10 mouse cellular contexts compared by ENCODE assay signal in genomic region chrX:20549532-20549931, GRCm38 (mm10). TPM values are rescaled to one million over a fixed set of nuclear protein-coding genes. Genes with fewer than 3 reads are reported as not detected.
DNase-seq lines count a peak whose midpoint lies in the region; ATAC-seq lines count a peak whose summit lies in the region.
"Had no signal": no experiment of that assay in that cellular context is flagged by ENCODE, and none has a peak within 500 bp of the region (broad histone marks: within the 10 kb centered on the region; RNA-seq: fewer than 3 reads in every experiment).

TSS of gene Rgn (plus strand) at chrX:20549787.

- no peaks in the 10 kb centered on the region for H3K36me3 ChIP-seq in kidney, embryonic 14.5 days (ENCODE audit: control insufficient read depth, insufficient read depth, low read length)
- H3K36me3 ChIP-seq in forebrain, embryonic 14.5 days (ENCODE audit: control insufficient read depth, insufficient read depth, low read length) = no peaks in the 10 kb centered on the region
- H3K36me3 ChIP-seq in limb, embryonic 11.5 days (ENCODE audit: control insufficient read depth, insufficient read depth, low read length) = no peaks in the 10 kb centered on the region
- H3K36me3 ChIP-seq in midbrain, embryonic 16.5 days (ENCODE audit: control insufficient read depth, insufficient read depth, low read length) = no peaks in the 10 kb centered on the region

- H3K4me2 ChIP-seq in kidney, embryonic 14.5 days (replicated peaks; ENCODE audit: low read depth, low read length) = peak within 1 kb of the TSS; percentile 41
- peak within 1 kb of the TSS; percentile 56 for H3K4me2 ChIP-seq in forebrain, embryonic 14.5 days (ENCODE audit: low read length)
- peak within 1 kb of the TSS; percentile 41; the same call in 1 of the 2 replicates for H3K4me2 ChIP-seq in limb, embryonic 11.5 days (ENCODE audit: low read depth, severe bottlenecking)
- H3K4me2 ChIP-seq in midbrain, embryonic 16.5 days (ENCODE audit: low read length) = peak within 1 kb of the TSS; percentile 65

- 60% methylated on average over 3 of the region's 3 CpGs for WGBS in kidney, embryonic 14.5 days
- WGBS in forebrain, embryonic 14.5 days = 82% methylated on average over 3 of the region's 3 CpGs
- 52% methylated on average over 3 of the region's 3 CpGs for WGBS in limb, embryonic 11.5 days
- 86% methylated on average over 2 of the region's 3 CpGs for WGBS in midbrain, embryonic 16.5 days

- H3K27ac ChIP-seq in kidney, embryonic 14.5 days (ENCODE audit: low read depth, low read length) = no peak within 1 kb of the TSS; the same call in 1 of the 2 replicates
- no peak within 1 kb of the TSS for H3K27ac ChIP-seq in forebrain, embryonic 14.5 days (ENCODE audit: low read depth, low read length)
- no peak within 1 kb of the TSS for H3K27ac ChIP-seq in limb, embryonic 11.5 days (replicated peaks; ENCODE audit: low read depth, low read length)
- no peak within 1 kb of the TSS for H3K27ac ChIP-seq in midbrain, embryonic 16.5 days (ENCODE audit: low read length)

- no peak within 1 kb of the TSS; the same call in 1 of the 2 replicates for H3K4me3 ChIP-seq in kidney, embryonic 14.5 days (ENCODE audit: low read length)
- peak within 1 kb of the TSS; percentile 26; the same call in 1 of the 2 replicates for H3K4me3 ChIP-seq in forebrain, embryonic 14.5 days (ENCODE audit: low read depth, low read length)
- H3K4me3 ChIP-seq in limb, embryonic 11.5 days (ENCODE audit: low read depth, low read length) = no peak within 1 kb of the TSS
- H3K4me3 ChIP-seq in midbrain, embryonic 16.5 days (ENCODE audit: low read depth, low read length) = peak within 1 kb of the TSS; percentile 39

- no peaks in the 10 kb centered on the region for H3K4me1 ChIP-seq in kidney, embryonic 14.5 days (ENCODE audit: control insufficient read depth, insufficient read depth, low read length)
- no peaks in the 10 kb centered on the region for H3K4me1 ChIP-seq in forebrain, embryonic 14.5 days (ENCODE audit: control insufficient read depth, insufficient read depth, low read length)
- H3K4me1 ChIP-seq in limb, embryonic 11.5 days (ENCODE audit: control insufficient read depth, insufficient read depth, low read length) = no peaks in the 10 kb centered on the region
- H3K4me1 ChIP-seq in midbrain, embryonic 16.5 days (ENCODE audit: control insufficient read depth, insufficient read depth, low read length) = no peaks in the 10 kb centered on the region; the same call in 1 of the 2 replicates

- H3K9ac ChIP-seq in kidney, embryonic 14.5 days (ENCODE audit: low read depth, low read length) = peak within 1 kb of the TSS; percentile 53; the same call in 1 of the 2 replicates
- H3K9ac ChIP-seq in forebrain, embryonic 14.5 days (ENCODE audit: low read length) = no peak within 1 kb of the TSS
- H3K9ac ChIP-seq in limb, embryonic 11.5 days (ENCODE audit: low read length) = no peak within 1 kb of the TSS
- H3K9ac ChIP-seq in midbrain, embryonic 16.5 days (ENCODE audit: low read depth, low read length) = no peak within 1 kb of the TSS

- no peaks in the 10 kb centered on the region for H3K9me3 ChIP-seq in kidney, embryonic 14.5 days (ENCODE audit: control insufficient read depth, low read length)
- no peaks in the 10 kb centered on the region for H3K9me3 ChIP-seq in forebrain, embryonic 14.5 days (replicated peaks; ENCODE audit: control insufficient read depth, low read length)
- H3K9me3 ChIP-seq in limb, embryonic 11.5 days (ENCODE audit: control insufficient read depth, low read length) = no peaks in the 10 kb centered on the region
- no peaks in the 10 kb centered on the region for H3K9me3 ChIP-seq in midbrain, embryonic 16.5 days (replicated peaks; ENCODE audit: control insufficient read depth, low read length, poor library complexity, severe bottlenecking)
- H3K9me3 ChIP-seq: megakaryocyte, embryonic 14.5 days had no signal

- no peak for DNase-seq in kidney, adult 9 months
- DNase-seq in forebrain, embryonic 14.5 days (ENCODE audit: low spot score) = no peak
- no peak for DNase-seq in limb, embryonic 11.5 days (ENCODE audit: low spot score)
- no peak for DNase-seq in right cerebral cortex, postnatal 36 days (ENCODE audit: low spot score in 2 of 2)
- DNase-seq in left cerebral cortex, postnatal 14 days (ENCODE audit: low spot score in 2 of 2) = no peak
- DNase-seq in left cerebral cortex, postnatal 36 days (ENCODE audit: low spot score in 2 of 2) = no peak
- DNase-seq: adrenal gland, adult 2 months had no signal

- ATAC-seq in kidney, embryonic 14.5 days (ENCODE audit: low FRiP score, low TSS enrichment) = no peak
- no peak for ATAC-seq in forebrain, embryonic 14.5 days
- no peak for ATAC-seq in limb, embryonic 11.5 days (ENCODE audit: insufficient number of reproducible peaks, low FRiP score, low TSS enrichment, low read depth)
- ATAC-seq in midbrain, embryonic 16.5 days = no peak

- intact Hi-C loops in left cerebral cortex, postnatal 14 days (cut with DNase I) = no loop called here
- intact Hi-C loops in left cerebral cortex, postnatal 36 days (cut with DNase I) = no loop called here

- no peaks in the 10 kb centered on the region for H3K27me3 ChIP-seq in kidney, embryonic 14.5 days (ENCODE audit: control insufficient read depth, insufficient read depth, low read length)
- no peaks in the 10 kb centered on the region for H3K27me3 ChIP-seq in forebrain, embryonic 14.5 days (replicated peaks; ENCODE audit: control insufficient read depth, insufficient read depth, low read length)
- H3K27me3 ChIP-seq in limb, embryonic 11.5 days (ENCODE audit: control insufficient read depth, insufficient read depth, low read length) = no peaks in the 10 kb centered on the region
- H3K27me3 ChIP-seq in midbrain, embryonic 16.5 days (ENCODE audit: control insufficient read depth, insufficient read depth, low read depth, low read length) = no peaks in the 10 kb centered on the region

RNA-seq across cellular contexts. Expression of gene Rgn, which starts in this region (rescaled TPM):
- polyA plus RNA-seq in kidney, embryonic 14.5 days (2014; fragmentation: Nextera tagmentation; extraction: Ambion mirVana) = 5.9 and 6.2 TPM in 2 replicates
- polyA plus RNA-seq in forebrain, embryonic 14.5 days (2014; fragmentation: Nextera tagmentation; extraction: Ambion mirVana) = 0.34 and 0.40 TPM in 2 replicates
- polyA plus RNA-seq in limb, embryonic 11.5 days (2014; fragmentation: Nextera tagmentation; extraction: Ambion mirVana) = 0.18 TPM in 1 of 2 replicates, not detected in the other
- 0.63 and 0.82 TPM in 2 replicates for polyA plus RNA-seq in midbrain, embryonic 16.5 days (2015; fragmentation: Nextera tagmentation; extraction: Ambion mirVana)
- under 1 TPM in 1 of 2 experiments, not detected in 1; 0.21 TPM for total RNA-seq in left cerebral cortex, postnatal 14 days (2021)
- total RNA-seq in left cerebral cortex, postnatal 36 days (2021) = under 1 TPM in 1 of 2 experiments, not detected in 1; 0.20 TPM

Comparison
In these comparisons a context has a peak if more than half of its experiments do, and no peak if none do; other contexts are left out.
1. H3K4me3 ChIP-seq: peak in forebrain, embryonic 14.5 days (single experiment) and midbrain, embryonic 16.5 days (single experiment); none in kidney, embryonic 14.5 days (single experiment) and limb, embryonic 11.5 days (single experiment).
2. Peak in every context shown above with its lines, with median percentiles within 50 percentile points of each other: H3K4me2 ChIP-seq.